Mouse (Mus musculus) forebrain, embryonic 10.5 days (tissue): ENCODE measurements around the gene 1810043G02Rik. TPM values are rescaled to one million over a fixed set of nuclear protein-coding genes. Genes with fewer than 3 reads are reported as not detected.

Experiments
- DNase-seq: peaks from one replicate; pipeline ENCODE4 v3.0.0-alpha.2; 2017; ENCODE audit warnings: low spot score; ENCODE audit errors: extremely low spot score
- H3K27ac ChIP-seq: fragments of 300-500 bp; sonication (generic); 2 replicates; pipeline ENCODE4 v1.5.1; 2016; ENCODE audit warnings: mild to moderate bottlenecking
- H3K27me3 ChIP-seq: fragments of 300-500 bp; sonication (generic); 2 replicates; pipeline ENCODE4 v1.6.1; 2016; ENCODE audit warnings: mild to moderate bottlenecking; ENCODE audit not compliant: poor library complexity, severe bottlenecking
- H3K36me3 ChIP-seq: fragments of 300-500 bp; sonication (generic); replicated peaks from 2 replicates; pipeline ENCODE4 v1.6.1; 2016; ENCODE audit warnings: mild to moderate bottlenecking, moderate library complexity
- H3K4me1 ChIP-seq: fragments of 300-500 bp; sonication (generic); 2 replicates; pipeline ENCODE4 v1.6.1; 2016
- H3K4me3 ChIP-seq: fragments of 300-500 bp; sonication (generic); 2 replicates; pipeline ENCODE4 v1.5.1; 2016; ENCODE audit warnings: mild to moderate bottlenecking, moderate library complexity
- H3K9me3 ChIP-seq: fragments of 300-500 bp; sonication (generic); 2 replicates; pipeline ENCODE4 v1.6.1; 2016; ENCODE audit warnings: mild to moderate bottlenecking, moderate library complexity
- WGBS: fragments of 180-500 bp; shearing (Covaris S2); methylation state at CpG from one replicate; pipeline ENCODE4 v1.1.7; 2016; 5-methylcytosine and 5-hydroxymethylcytosine counted together
- polyA plus RNA-seq: library from polyadenylated mRNA; unstranded; fragments of >200 nt; fragmentation: Nextera tagmentation; extraction: Ambion mirVana; gene quantifications from 2 replicates; pipeline ENCODE4 v1.2.1, GENCODE M21; 2016

Gene 1810043G02Rik
- polyA plus RNA-seq, 1 experiment from 2014 or later = 37.4 TPM

GRCm38 (mm10) chr10:77975653-77976052 is 2.7 kb upstream of the 1810043G02Rik start:
- no peak overlapping the region for H3K4me3 ChIP-seq
- WGBS = 58% methylated on average over 4 of the region's 4 CpGs
- no peak for DNase-seq
- H3K36me3 ChIP-seq = peaks cover 8% of the 10 kb centered on the region
- H3K9me3 ChIP-seq = no peaks in the 10 kb centered on the region
- peaks cover 8% of the 10 kb centered on the region for H3K27me3 ChIP-seq
- H3K4me1 ChIP-seq = peaks cover 25% of the 10 kb centered on the region
- no peak overlapping the region for H3K27ac ChIP-seq

- Histone ChIP-seq H3K36me3 (peaks cover 18% of the 10 kb centered on the region), H3K4me3 (no peak overlapping the region), H3K27me3 (no peaks in the 10 kb centered on the region), H3K9me3 (no peaks in the 10 kb centered on the region), H3K4me1 (peaks cover 25% of the 10 kb centered on the region), H3K27ac (no peak overlapping the region)
- DNase-seq = no peak
- 85% methylated on average over 8 of the region's 8 CpGs for WGBS
Observed at GRCm38 (mm10) chr10:77976458-77977150, 1.7 kb upstream of the 1810043G02Rik start.

DNA sequence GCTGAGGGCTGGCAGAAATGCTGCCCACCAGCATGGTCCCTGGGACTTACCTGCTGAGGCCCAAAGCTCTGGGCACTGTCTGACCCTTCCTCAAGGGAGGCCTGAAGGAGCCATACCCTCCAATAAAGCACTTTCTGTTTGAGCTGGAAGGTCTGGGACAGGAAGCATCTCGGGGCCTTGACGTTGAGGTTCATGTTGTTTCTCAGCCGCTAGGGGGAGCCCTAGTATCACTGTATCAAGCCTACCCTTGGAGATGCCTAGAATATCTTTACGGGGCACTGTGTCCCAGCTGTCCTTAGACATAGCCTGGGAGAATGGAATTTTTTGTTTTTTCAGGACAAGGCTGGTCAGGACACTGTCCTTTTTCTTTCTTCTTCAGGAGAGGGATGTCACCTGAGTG is 6.3 kb downstream of the 1810043G02Rik start:
- no peak overlapping the region for H3K4me3 ChIP-seq
- no peaks in the 10 kb centered on the region for H3K27me3 ChIP-seq
- peaks cover 6% of the 10 kb centered on the region; the same call in 1 of the 2 replicates for H3K4me1 ChIP-seq
- H3K27ac ChIP-seq = no peak overlapping the region
- 6% methylated on average over 4 of the region's 4 CpGs for WGBS
- peak; percentile 75 for DNase-seq
- H3K36me3 ChIP-seq = peaks cover 79% of the 10 kb centered on the region
- H3K9me3 ChIP-seq = no peaks in the 10 kb centered on the region

DNA sequence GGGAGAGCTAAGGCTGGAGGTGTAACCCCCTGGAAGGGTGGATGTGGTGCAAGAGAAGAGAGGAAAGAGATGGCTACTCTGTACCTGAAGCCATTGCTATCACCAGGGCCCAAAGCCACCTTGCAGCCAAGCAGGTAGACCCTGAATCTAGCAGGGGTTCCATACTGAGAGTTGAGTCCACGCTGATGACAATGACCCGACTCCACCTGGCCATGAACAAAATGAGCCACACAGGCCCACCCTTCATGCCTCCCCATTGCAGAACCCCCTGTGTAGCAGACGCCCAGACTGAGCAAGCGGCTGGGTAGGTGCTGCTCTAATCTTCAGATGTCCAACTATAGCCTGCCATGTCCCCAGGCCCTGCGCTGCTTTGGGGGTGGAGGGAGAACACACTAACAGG is 7.5 kb downstream of the 1810043G02Rik start:
- Histone ChIP-seq H3K36me3 (peaks cover 80% of the 10 kb centered on the region), H3K27me3 (no peaks in the 10 kb centered on the region), H3K27ac (no peak overlapping the region), H3K9me3 (no peaks in the 10 kb centered on the region), H3K4me1 (no peaks in the 10 kb centered on the region), H3K4me3 (no peak overlapping the region)
- 77% methylated on average over 5 of the region's 5 CpGs for WGBS
- no peak for DNase-seq

- no peak overlapping the region for H3K27ac ChIP-seq
- H3K27me3 ChIP-seq = no peaks in the 10 kb centered on the region
- no peaks in the 10 kb centered on the region for H3K9me3 ChIP-seq
- H3K36me3 ChIP-seq = peaks cover 99% of the 10 kb centered on the region
- 93% methylated on average over 3 of the region's 3 CpGs for WGBS
- DNase-seq = no peak
- no peak overlapping the region for H3K4me3 ChIP-seq
- H3K4me1 ChIP-seq = no peaks in the 10 kb centered on the region
Observed at GRCm38 (mm10) chr10:77995639-77996038, 17.3 kb downstream of the 1810043G02Rik start.

- 96% methylated on average over 5 of the region's 5 CpGs for WGBS
- Histone ChIP-seq H3K27ac (no peak overlapping the region), H3K4me3 (no peak overlapping the region), H3K4me1 (peaks cover 8% of the 10 kb centered on the region; the same call in 1 of the 2 replicates), H3K27me3 (no peaks in the 10 kb centered on the region), H3K9me3 (no peaks in the 10 kb centered on the region), H3K36me3 (peaks cover 98% of the 10 kb centered on the region)
- DNase-seq = no peak
Observed at GRCm38 (mm10) chr10:78000200-78000599, 21.9 kb downstream of the 1810043G02Rik start.

DNA sequence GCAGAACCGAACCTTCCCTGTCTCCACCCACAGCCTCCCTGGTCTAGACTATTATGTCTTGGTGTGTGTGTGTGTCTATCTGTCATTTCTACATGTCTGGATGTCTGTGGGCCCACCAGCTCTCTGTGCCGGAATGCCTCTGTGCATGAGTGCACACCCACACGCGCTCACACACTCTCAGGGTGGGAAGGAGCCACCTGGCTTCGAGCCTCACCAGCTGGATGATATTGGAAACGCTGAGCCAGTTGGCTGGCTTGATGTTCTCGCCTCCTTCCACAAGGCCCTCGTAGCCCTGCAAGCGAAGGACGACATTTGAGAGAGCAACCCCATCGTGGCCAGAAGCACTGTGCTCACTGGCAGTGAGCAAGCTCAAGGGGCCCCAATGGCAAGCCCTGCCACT is 23.5 kb downstream of the 1810043G02Rik start:
- H3K27me3 ChIP-seq = no peaks in the 10 kb centered on the region
- H3K27ac ChIP-seq = no peak overlapping the region
- peaks cover 24% of the 10 kb centered on the region for H3K4me1 ChIP-seq
- H3K4me3 ChIP-seq = no peak overlapping the region
- H3K36me3 ChIP-seq = peaks cover 98% of the 10 kb centered on the region
- H3K9me3 ChIP-seq = no peaks in the 10 kb centered on the region
- no peak for DNase-seq
- 93% methylated on average over 11 of the region's 11 CpGs for WGBS

DNA sequence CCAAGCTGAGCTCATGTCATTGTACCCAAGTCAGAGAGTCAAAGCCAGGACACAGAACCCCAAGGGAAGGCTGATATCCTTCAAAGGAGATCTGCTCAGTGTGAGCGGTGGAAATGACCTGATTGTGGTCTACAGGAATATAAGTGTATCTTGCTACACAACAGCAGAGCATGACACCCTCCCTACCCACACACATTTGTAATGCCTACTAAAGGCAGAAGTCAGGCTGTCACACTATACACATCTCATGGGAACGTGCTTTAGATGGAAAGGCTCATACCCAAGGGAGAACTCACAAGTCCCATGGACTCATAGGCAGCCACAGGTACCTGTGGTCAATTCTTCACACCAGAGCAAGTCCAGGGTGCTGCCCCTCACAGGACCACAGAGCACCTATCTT is 24.0 kb downstream of the 1810043G02Rik start:
- no peaks in the 10 kb centered on the region for H3K9me3 ChIP-seq
- no peak overlapping the region for H3K27ac ChIP-seq
- H3K36me3 ChIP-seq = peaks cover 94% of the 10 kb centered on the region
- WGBS = 90% methylated on average over 2 of the region's 2 CpGs
- no peak overlapping the region for H3K4me3 ChIP-seq
- no peaks in the 10 kb centered on the region for H3K27me3 ChIP-seq
- no peak for DNase-seq
- H3K4me1 ChIP-seq = peaks cover 30% of the 10 kb centered on the region

DNA sequence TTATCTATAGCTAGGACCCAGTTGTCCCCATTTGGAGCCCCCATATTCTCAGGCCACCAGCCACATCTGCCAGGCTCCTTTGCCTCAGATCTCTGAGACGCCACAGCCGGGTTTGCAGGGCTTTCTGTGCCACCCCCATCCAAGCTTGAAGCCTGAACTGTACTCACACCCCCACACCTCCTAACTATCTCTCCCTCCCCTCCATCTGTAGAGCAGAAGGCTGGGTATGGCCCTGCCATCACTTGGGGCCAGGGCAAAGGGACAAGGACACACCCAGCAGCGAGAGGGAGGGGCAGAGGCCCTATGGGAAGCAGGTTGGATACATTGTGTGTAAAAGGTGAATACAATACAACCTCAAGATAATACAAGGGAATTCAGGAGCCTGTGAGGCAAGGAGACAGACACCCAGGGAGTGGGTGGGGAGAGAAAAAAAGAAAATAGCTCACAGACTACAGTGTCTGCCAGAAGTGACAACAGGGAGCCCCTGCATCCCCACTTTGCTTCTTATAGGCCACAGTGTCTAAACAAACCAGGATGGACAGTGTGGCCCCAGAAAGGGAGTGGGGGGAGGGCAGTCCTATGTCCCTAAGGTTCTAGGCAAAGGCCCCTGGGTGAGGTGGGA is 26.3 kb downstream of the 1810043G02Rik start:
- no peak for DNase-seq
- no peaks in the 10 kb centered on the region for H3K9me3 ChIP-seq
- peaks cover 79% of the 10 kb centered on the region for H3K36me3 ChIP-seq
- no peak overlapping the region for H3K4me3 ChIP-seq
- no peaks in the 10 kb centered on the region for H3K27me3 ChIP-seq
- WGBS = 87% methylated on average over 3 of the region's 3 CpGs
- peaks cover 52% of the 10 kb centered on the region for H3K4me1 ChIP-seq
- H3K27ac ChIP-seq = no peak overlapping the region

DNA sequence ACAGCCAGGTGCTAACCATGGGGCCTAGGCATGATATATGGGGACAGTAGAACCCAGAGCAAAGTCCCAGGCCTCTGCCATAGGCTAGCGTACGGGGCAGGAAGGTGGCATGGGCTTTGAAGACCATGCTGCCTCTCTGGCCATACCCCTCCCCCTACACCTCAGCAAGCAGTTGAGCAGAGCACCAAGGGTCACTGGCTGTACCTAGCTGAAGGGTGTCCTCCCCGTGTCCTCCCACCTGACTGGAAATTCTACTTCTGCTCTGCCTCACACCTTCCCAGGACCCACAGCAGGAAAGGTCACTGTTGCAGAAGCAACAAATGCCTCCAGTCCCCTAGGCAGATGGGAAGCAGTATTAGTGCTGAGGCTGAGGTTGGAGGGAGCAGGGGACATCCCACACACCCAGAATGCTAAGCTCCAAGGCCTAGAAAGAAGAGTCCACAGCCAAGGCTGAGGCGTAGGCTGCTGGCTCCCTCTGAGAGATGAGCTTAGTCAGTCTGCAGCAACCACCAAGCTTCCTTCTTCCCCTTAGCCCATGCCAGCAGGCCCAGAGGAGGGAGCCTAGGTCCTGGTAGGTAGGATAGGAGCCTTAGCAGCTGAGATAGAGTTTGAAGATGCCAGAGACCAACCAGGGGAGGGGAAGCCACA is 27.6 kb downstream of the 1810043G02Rik start:
- peaks cover 60% of the 10 kb centered on the region for H3K4me1 ChIP-seq
- 87% methylated on average over 4 of the region's 4 CpGs for WGBS
- peak overlapping the region; percentile 99 for H3K27ac ChIP-seq

DNA sequence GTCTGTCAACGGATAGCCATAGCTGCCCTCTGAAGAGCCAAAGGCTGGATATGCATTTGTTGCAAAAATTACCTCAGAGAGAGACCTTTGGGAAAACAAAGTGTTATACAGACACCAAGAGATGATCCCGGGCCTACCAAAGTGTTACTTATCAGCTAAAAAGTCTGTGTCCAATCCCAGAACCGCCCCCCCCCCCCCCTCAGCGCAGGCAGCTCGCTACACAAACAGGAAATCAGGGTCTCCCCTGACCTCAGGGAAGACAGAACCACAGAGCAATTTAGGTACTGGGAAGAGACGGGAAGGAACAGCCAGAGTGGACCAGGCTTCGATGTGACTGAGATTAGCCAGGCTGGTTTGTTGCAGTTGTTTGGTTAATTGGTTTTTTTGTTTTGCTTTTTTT is 28.9 kb downstream of the 1810043G02Rik start:
- WGBS = 49% methylated on average over 7 of the region's 7 CpGs
- peak overlapping the region; percentile 84 for H3K4me3 ChIP-seq
- H3K9me3 ChIP-seq = no peaks in the 10 kb centered on the region
- no peaks in the 10 kb centered on the region for H3K27me3 ChIP-seq
- no peak for DNase-seq
- peaks cover 53% of the 10 kb centered on the region for H3K36me3 ChIP-seq
- H3K4me1 ChIP-seq = peaks cover 60% of the 10 kb centered on the region
- H3K27ac ChIP-seq = peak overlapping the region; percentile 99

More for the DNA sequence above, 27.6 kb downstream of the 1810043G02Rik start:
- H3K36me3 ChIP-seq = peaks cover 66% of the 10 kb centered on the region
- no peaks in the 10 kb centered on the region for H3K9me3 ChIP-seq
- no peak overlapping the region for H3K4me3 ChIP-seq
- DNase-seq = no peak
- no peaks in the 10 kb centered on the region for H3K27me3 ChIP-seq

DNA sequence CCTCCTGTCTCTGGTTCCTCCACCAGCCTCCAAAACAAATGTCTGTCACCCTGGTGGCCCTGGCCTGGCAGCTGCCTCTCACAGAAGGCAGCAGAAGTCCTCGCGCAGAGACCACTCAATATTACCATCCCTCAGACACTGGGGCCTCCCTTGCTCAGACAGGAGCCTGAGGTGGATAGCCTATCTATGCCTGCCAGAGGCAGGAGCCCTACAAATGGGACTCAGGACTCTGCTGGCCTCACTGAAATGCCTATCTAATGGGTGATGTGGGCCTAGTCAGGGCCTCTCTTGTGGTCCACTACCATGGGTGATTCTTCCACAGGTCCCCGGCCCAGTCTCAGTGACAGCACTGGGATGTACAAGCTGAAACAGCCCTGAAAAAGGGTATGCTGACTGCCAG is 29.8 kb downstream of the 1810043G02Rik start:
- H3K4me3 ChIP-seq = peak overlapping the region; percentile 84
- H3K4me1 ChIP-seq = peaks cover 60% of the 10 kb centered on the region
- DNase-seq = no peak
- H3K9me3 ChIP-seq = no peaks in the 10 kb centered on the region
- peak overlapping the region; percentile 99 for H3K27ac ChIP-seq
- H3K36me3 ChIP-seq = peaks cover 44% of the 10 kb centered on the region
- WGBS = 76% methylated on average over 3 of the region's 3 CpGs
- no peaks in the 10 kb centered on the region for H3K27me3 ChIP-seq
